Mouse (Mus musculus): ENCODE measurements around the gene S1pr1. TPM values are rescaled to one million over a fixed set of nuclear protein-coding genes. Genes with fewer than 3 reads are reported as not detected.

The S1pr1 gene
- 22.8 and 23.5 TPM in 2 replicates for polyA plus RNA-seq (2015; fragmentation: Nextera tagmentation; extraction: Ambion mirVana)

GRCm38 (mm10) chr3:115714671-115715651 lies at the start of gene S1pr1:
Gene S1pr1 (minus strand): TSS chr3:115715072.
- under 1% methylated on average over 50 of the region's 51 CpGs for WGBS
- Histone ChIP-seq H3K27me3 (peaks cover 20% of the 10 kb centered on the region), H3K4me1 (replicated peaks) (peaks cover 35% of the 10 kb centered on the region), H3K9ac (peak within 1 kb of the TSS; percentile 72), H3K9me3 (no peaks in the 10 kb centered on the region), H3K36me3 (no peaks in the 10 kb centered on the region), H3K4me3 (peak within 1 kb of the TSS; percentile 51), H3K4me2 (peak within 1 kb of the TSS; percentile 91), H3K27ac (peak within 1 kb of the TSS; percentile 78)
- peak; percentile 90 for ATAC-seq (ENCODE audit: low FRiP score)

- Histone ChIP-seq H3K9ac (no peak overlapping the region), H3K4me1 (replicated peaks) (no peaks in the 10 kb centered on the region), H3K9me3 (no peaks in the 10 kb centered on the region), H3K36me3 (no peaks in the 10 kb centered on the region), H3K4me3 (no peak overlapping the region), H3K4me2 (no peak overlapping the region), H3K27me3 (no peaks in the 10 kb centered on the region), H3K27ac (no peak overlapping the region)
- ATAC-seq (ENCODE audit: low FRiP score): no peak
- 73% methylated on average over 6 of the region's 6 CpGs for WGBS
Observed at GRCm38 (mm10) chr3:115763292-115763691, 48.4 kb upstream of the S1pr1 start.

- 88% methylated on average over 7 of the region's 7 CpGs for WGBS
- no peak overlapping the region for H3K27ac ChIP-seq
- H3K36me3 ChIP-seq: no peaks in the 10 kb centered on the region
- no peaks in the 10 kb centered on the region for H3K27me3 ChIP-seq
- ATAC-seq (ENCODE audit: low FRiP score): no peak
- H3K4me1 ChIP-seq (replicated peaks): no peaks in the 10 kb centered on the region
- no peaks in the 10 kb centered on the region for H3K9me3 ChIP-seq
- no peak overlapping the region for H3K4me2 ChIP-seq
- H3K9ac ChIP-seq: no peak overlapping the region
- H3K4me3 ChIP-seq: no peak overlapping the region
Observed at GRCm38 (mm10) chr3:115762841-115763240, 48.0 kb upstream of the S1pr1 start.

GRCm38 (mm10) chr3:115759659-115760058 lies 44.8 kb upstream of the S1pr1 start:
- Histone ChIP-seq H3K9me3 (no peaks in the 10 kb centered on the region), H3K4me1 (replicated peaks) (no peaks in the 10 kb centered on the region), H3K9ac (no peak overlapping the region), H3K27ac (no peak overlapping the region), H3K4me3 (no peak overlapping the region), H3K27me3 (no peaks in the 10 kb centered on the region), H3K36me3 (no peaks in the 10 kb centered on the region), H3K4me2 (no peak overlapping the region)
- ATAC-seq (ENCODE audit: low FRiP score): no peak
- 98% methylated on average over 4 of the region's 4 CpGs for WGBS

- Histone ChIP-seq H3K4me1 (replicated peaks) (no peaks in the 10 kb centered on the region), H3K9me3 (no peaks in the 10 kb centered on the region), H3K27ac (no peak overlapping the region), H3K36me3 (no peaks in the 10 kb centered on the region), H3K4me2 (no peak overlapping the region), H3K9ac (no peak overlapping the region), H3K4me3 (no peak overlapping the region), H3K27me3 (no peaks in the 10 kb centered on the region)
- ATAC-seq (ENCODE audit: low FRiP score): no peak
- WGBS: 22% methylated on average over 9 of the region's 9 CpGs
Observed at GRCm38 (mm10) chr3:115758455-115758912, 43.6 kb upstream of the S1pr1 start.

- H3K27ac ChIP-seq: no peak overlapping the region
- no peak for ATAC-seq (ENCODE audit: low FRiP score)
- 59% methylated on average over 8 of the region's 8 CpGs for WGBS
Observed at GRCm38 (mm10) chr3:115754466-115754865, 39.6 kb upstream of the S1pr1 start.

GRCm38 (mm10) chr3:115750369-115750768 lies 35.5 kb upstream of the S1pr1 start:
- WGBS: 94% methylated on average over 3 of the region's 3 CpGs
- H3K36me3 ChIP-seq: no peaks in the 10 kb centered on the region
- H3K9ac ChIP-seq: no peak overlapping the region

More at GRCm38 (mm10) chr3:115754466-115754865, 39.6 kb upstream of the S1pr1 start:
- H3K9me3 ChIP-seq: no peaks in the 10 kb centered on the region
- H3K4me3 ChIP-seq: no peak overlapping the region
- H3K9ac ChIP-seq: no peak overlapping the region
- H3K36me3 ChIP-seq: no peaks in the 10 kb centered on the region
- H3K27me3 ChIP-seq: no peaks in the 10 kb centered on the region
- no peak overlapping the region for H3K4me2 ChIP-seq
- no peaks in the 10 kb centered on the region for H3K4me1 ChIP-seq (replicated peaks)

GRCm38 (mm10) chr3:115748289-115748989 lies 33.6 kb upstream of the S1pr1 start:
- Histone ChIP-seq H3K27ac (no peak overlapping the region), H3K36me3 (no peaks in the 10 kb centered on the region), H3K27me3 (no peaks in the 10 kb centered on the region), H3K4me2 (no peak overlapping the region), H3K9ac (no peak overlapping the region), H3K9me3 (no peaks in the 10 kb centered on the region), H3K4me1 (replicated peaks) (no peaks in the 10 kb centered on the region), H3K4me3 (no peak overlapping the region)
- no peak for ATAC-seq (ENCODE audit: low FRiP score)
- WGBS: 81% methylated on average over 5 of the region's 5 CpGs

More at GRCm38 (mm10) chr3:115750369-115750768, 35.5 kb upstream of the S1pr1 start:
- H3K27me3 ChIP-seq: no peaks in the 10 kb centered on the region
- H3K27ac ChIP-seq: no peak overlapping the region
- no peak overlapping the region for H3K4me3 ChIP-seq
- H3K4me2 ChIP-seq: no peak overlapping the region
- H3K9me3 ChIP-seq: no peaks in the 10 kb centered on the region
- H3K4me1 ChIP-seq (replicated peaks): no peaks in the 10 kb centered on the region
- no peak for ATAC-seq (ENCODE audit: low FRiP score)

GRCm38 (mm10) chr3:115746511-115746910 lies 31.6 kb upstream of the S1pr1 start:
- H3K4me1 ChIP-seq (replicated peaks): no peaks in the 10 kb centered on the region
- ATAC-seq (ENCODE audit: low FRiP score): no peak
- no peaks in the 10 kb centered on the region for H3K9me3 ChIP-seq
- no peak overlapping the region for H3K9ac ChIP-seq
- 91% methylated on average over 8 of the region's 8 CpGs for WGBS
- H3K4me2 ChIP-seq: no peak overlapping the region
- H3K4me3 ChIP-seq: no peak overlapping the region
- no peaks in the 10 kb centered on the region for H3K36me3 ChIP-seq
- no peaks in the 10 kb centered on the region for H3K27me3 ChIP-seq
- no peak overlapping the region for H3K27ac ChIP-seq

- 93% methylated on average over 11 of the region's 11 CpGs for WGBS
- Histone ChIP-seq H3K27me3 (no peaks in the 10 kb centered on the region), H3K4me2 (no peak overlapping the region)
Observed at GRCm38 (mm10) chr3:115745088-115745487, 30.2 kb upstream of the S1pr1 start.

GRCm38 (mm10) chr3:115738524-115738923 lies 23.7 kb upstream of the S1pr1 start:
- Histone ChIP-seq H3K27me3 (no peaks in the 10 kb centered on the region), H3K4me1 (replicated peaks) (peaks cover 11% of the 10 kb centered on the region), H3K9me3 (no peaks in the 10 kb centered on the region), H3K36me3 (no peaks in the 10 kb centered on the region), H3K4me3 (no peak overlapping the region), H3K9ac (no peak overlapping the region), H3K4me2 (no peak overlapping the region), H3K27ac (no peak overlapping the region)
- 38% methylated on average over 2 of the region's 2 CpGs for WGBS
- ATAC-seq (ENCODE audit: low FRiP score): no peak

More at GRCm38 (mm10) chr3:115745088-115745487, 30.2 kb upstream of the S1pr1 start:
- no peaks in the 10 kb centered on the region for H3K36me3 ChIP-seq
- no peak overlapping the region for H3K4me3 ChIP-seq
- H3K9me3 ChIP-seq: no peaks in the 10 kb centered on the region
- ATAC-seq (ENCODE audit: low FRiP score): no peak
- no peak overlapping the region for H3K27ac ChIP-seq
- H3K9ac ChIP-seq: no peak overlapping the region
- no peaks in the 10 kb centered on the region for H3K4me1 ChIP-seq (replicated peaks)

GRCm38 (mm10) chr3:115737785-115738318 lies 23.0 kb upstream of the S1pr1 start:
- Histone ChIP-seq H3K4me3 (no peak overlapping the region), H3K27ac (no peak overlapping the region), H3K36me3 (no peaks in the 10 kb centered on the region), H3K4me2 (no peak overlapping the region), H3K4me1 (replicated peaks) (peaks cover 11% of the 10 kb centered on the region), H3K27me3 (no peaks in the 10 kb centered on the region), H3K9me3 (no peaks in the 10 kb centered on the region), H3K9ac (no peak overlapping the region)
- 0 out of 2 replicates have a peak, but pooled peaks have one; percentile 46 for ATAC-seq (ENCODE audit: low FRiP score)
- WGBS: 58% methylated on average over 11 of the region's 11 CpGs

All from hindbrain, embryonic 13.5 days (tissue).